Mouse (Mus musculus) large intestine, adult 2 months (tissue): ENCODE data around the gene Gm16440. TPM values are rescaled to one million over a fixed set of nuclear protein-coding genes. Genes with fewer than 3 reads are reported as not detected.
"Not testable (repeated sequence)": the region's sequence is repeated elsewhere in the genome, so short reads cannot be mapped to it uniquely, and the experiment has no call there.

Experiments used
- DNase-seq: peaks from one replicate; pipeline ENCODE4 v3.0.0-alpha.2; 2012; ENCODE audit warnings: low read depth, low spot score
- WGBS: fragments of 180-500 bp; shearing (Covaris S2); methylation state at CpG from one replicate; pipeline ENCODE4 v1.1.7; 2018; 5-methylcytosine and 5-hydroxymethylcytosine counted together
- polyA plus RNA-seq: library from polyadenylated mRNA; depleted of rRNA; stranded (reverse); fragments of >200 nt; gene quantifications from 2 replicates; pipeline ENCODE4 v1.2.3, GENCODE M21; 2012; rRNA removed

Gm16440 gene
- polyA plus RNA-seq: not detected in 2 replicates

DNA sequence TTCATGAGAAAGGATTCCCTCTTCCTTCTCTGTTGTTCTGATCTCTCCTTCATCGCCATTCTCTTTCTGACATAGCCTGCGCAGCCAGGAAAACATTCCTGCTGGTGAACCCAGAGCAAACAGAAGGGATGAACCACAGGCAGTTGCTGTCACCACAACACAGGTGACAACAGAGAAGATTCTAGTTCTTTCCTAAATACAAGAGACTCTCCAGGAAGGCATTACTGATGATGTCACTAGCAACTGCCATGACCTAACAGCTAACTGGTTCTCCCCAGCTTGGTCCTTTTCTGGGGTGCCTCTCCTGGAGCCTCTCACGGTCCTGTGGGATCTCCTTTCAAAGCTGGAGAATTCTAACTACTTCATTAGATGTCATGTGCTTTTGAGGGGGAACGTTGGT, at the start of gene Gm16440:
Gene Gm16440 (minus strand): TSS at position 101 of the 400 bp plus-strand sequence.
- WGBS: 76% methylated on average over 2 of the region's 4 CpGs
- DNase-seq: not testable (repeated sequence)

DNA sequence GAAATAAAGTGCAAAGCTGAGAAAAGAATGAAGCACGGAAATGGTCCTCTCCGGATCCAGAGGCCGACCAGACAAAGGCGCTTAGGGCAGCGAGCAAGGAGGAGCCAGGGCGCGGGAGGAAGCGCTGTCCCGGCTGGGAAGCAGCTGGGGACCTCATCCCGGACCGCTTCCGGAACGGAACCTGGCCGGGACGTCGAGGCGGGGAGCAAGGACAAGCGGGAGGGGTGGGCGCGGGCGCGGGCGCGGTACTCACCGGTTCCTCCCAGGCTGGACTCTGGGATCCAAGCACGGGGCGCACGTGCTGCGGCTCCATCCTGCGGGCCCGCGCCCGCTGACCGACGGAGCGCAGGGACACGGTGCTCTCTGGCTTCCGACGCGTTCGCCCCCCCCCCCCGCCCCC, 36.6 kb upstream of the Gm16440 start:
- 8% methylated on average over 36 of the region's 42 CpGs for WGBS

DNA sequence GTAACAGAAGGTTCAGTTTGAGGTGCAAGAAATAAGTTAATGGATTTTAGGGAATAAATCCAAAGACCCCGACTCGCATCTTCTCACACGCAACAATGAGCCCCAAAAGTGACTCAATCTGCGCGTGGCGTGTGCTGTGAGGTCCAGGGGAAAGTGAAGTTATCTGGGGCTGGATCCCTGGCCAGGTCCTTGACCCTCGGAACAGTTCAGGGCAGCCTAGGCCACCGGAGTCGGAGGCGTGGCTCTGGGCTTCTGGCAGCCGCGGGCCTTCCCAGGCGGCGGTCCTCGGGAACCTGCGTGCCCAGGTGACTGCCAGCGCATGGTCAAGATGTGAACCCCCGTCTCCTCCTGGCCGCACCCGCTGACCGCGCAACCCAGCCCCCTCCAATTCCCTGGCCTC, 36.2 kb upstream of the Gm16440 start:
- not testable (repeated sequence) for DNase-seq
- WGBS: 28% methylated on average over 22 of the region's 22 CpGs

More for the DNA sequence above, 36.6 kb upstream of the Gm16440 start:
- DNase-seq: not testable (repeated sequence)

DNA sequence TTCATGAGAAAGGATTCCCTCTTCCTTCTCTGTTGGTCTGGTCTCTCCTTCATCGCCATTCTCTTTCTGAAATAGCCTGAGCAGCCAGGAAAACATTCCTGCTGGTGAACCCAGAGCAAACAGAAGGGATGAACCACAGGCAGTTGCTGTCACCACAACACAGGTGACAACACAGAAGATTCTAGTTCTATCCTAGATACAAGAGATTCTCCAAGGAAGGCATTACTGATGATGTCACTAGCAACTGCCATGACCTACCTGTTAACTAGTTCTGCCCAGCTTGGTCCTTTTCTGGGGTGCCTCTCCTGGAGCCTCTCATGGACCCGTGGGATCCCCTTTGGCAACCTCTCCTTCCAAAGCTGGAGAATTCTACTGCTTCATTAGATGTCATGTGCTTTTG, 22.3 kb upstream of the Gm16440 start, which contains the start of gene Gm3591:
Gene Gm3591 (minus strand): TSS at position 101 of the 400 bp plus-strand sequence.
- no CpG with 5 or more reads among the region's 2 CpGs for WGBS
- DNase-seq: not testable (repeated sequence)

DNA sequence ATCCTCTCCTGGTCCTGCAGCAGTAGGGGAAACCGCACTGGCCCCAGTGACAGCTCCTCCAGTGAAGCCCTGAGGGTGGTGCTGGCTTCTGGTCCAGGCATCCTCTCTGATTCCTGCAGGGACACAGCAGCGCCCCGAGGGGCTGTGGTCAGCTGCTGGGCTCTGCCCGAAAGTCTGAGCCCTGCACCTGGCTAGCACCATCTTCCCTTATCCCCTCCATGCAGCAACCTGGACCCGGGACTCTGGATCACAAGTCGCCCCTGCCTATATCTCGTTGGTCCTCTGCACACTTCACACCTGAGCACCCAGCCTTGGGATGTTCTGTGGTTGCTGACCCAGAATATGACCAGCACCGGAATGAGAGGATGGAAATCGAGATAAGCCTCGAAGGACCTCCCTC, 46.5 kb downstream of the Gm16440 start, which contains the start of gene Gm3618:
Gene Gm3618 (minus strand): TSS at position 101 of the 400 bp plus-strand sequence.
- WGBS: no CpG with 5 or more reads among the region's 10 CpGs
- DNase-seq: not testable (repeated sequence)

Other genes with a start within 250 kb of the Gm16440 start
- not detected in 2 replicates for gene Gm21560, start 171.0 kb downstream of the Gm16440 start, polyA plus RNA-seq
- 1.4 TPM in 1 of 2 replicates, not detected in the other for gene Gm3411, start 103.1 kb downstream of the Gm16440 start, polyA plus RNA-seq
- gene Gm21103, start 85.5 kb downstream of the Gm16440 start, polyA plus RNA-seq: not detected in 2 replicates
- gene Gm3618, start 46.6 kb downstream of the Gm16440 start, polyA plus RNA-seq: not detected in 2 replicates
- not detected in 2 replicates for gene Gm3591, start 22.2 kb upstream of the Gm16440 start, polyA plus RNA-seq
- gene Gm3594, start 54.3 kb upstream of the Gm16440 start, polyA plus RNA-seq: not detected in 2 replicates
- gene Gm8356, start 147.0 kb upstream of the Gm16440 start, polyA plus RNA-seq: not detected in 2 replicates
- 0.22 TPM in 1 of 2 replicates, not detected in the other for gene Gm3629, start 200.3 kb upstream of the Gm16440 start, polyA plus RNA-seq
- gene Gm3460, start 232.1 kb upstream of the Gm16440 start, polyA plus RNA-seq: not detected in 2 replicates